Mouse (Mus musculus) forebrain, embryonic 16.5 days (tissue): ENCODE results near the gene Zbtb34. TPM values are rescaled to one million over a fixed set of nuclear protein-coding genes. Genes with fewer than 3 reads are reported as not detected.

Experiments
- ATAC-seq: fragments of 200-750 bp; cut with Nextera tagmentation; 2 replicates; pipeline ENCODE4 v1.8.0; 2017; ENCODE audit warnings: mild to moderate bottlenecking, moderate library complexity
- H3K27ac ChIP-seq: fragments of 300-500 bp; sonication (generic); 2 replicates; pipeline ENCODE4 v1.5.1; 2014; ENCODE audit warnings: low read length, control low read depth
- H3K27me3 ChIP-seq: fragments of 300-500 bp; sonication (generic); replicated peaks from 2 replicates; pipeline ENCODE4 v1.6.1; 2014; ENCODE audit warnings: low read length; ENCODE audit not compliant: control insufficient read depth, insufficient read depth
- H3K36me3 ChIP-seq: fragments of 300-500 bp; sonication (generic); 2 replicates; pipeline ENCODE4 v1.6.1; 2014; ENCODE audit not compliant: control insufficient read depth, insufficient read depth
- H3K4me1 ChIP-seq: fragments of 300-500 bp; sonication (generic); replicated peaks from 2 replicates; pipeline ENCODE4 v1.6.1; 2014; ENCODE audit warnings: low read length; ENCODE audit not compliant: control insufficient read depth, insufficient read depth
- H3K4me2 ChIP-seq: fragments of 300-500 bp; sonication (generic); 2 replicates; pipeline ENCODE4 v1.6.1; 2014; ENCODE audit warnings: mild to moderate bottlenecking, low read length, control low read depth
- H3K4me3 ChIP-seq: fragments of 300-500 bp; sonication (generic); replicated peaks from 2 replicates; pipeline ENCODE4 v1.5.1; 2014; ENCODE audit warnings: mild to moderate bottlenecking, low read length, control low read depth
- H3K9ac ChIP-seq: fragments of 300-500 bp; sonication (generic); replicated peaks from 2 replicates; pipeline ENCODE4 v1.6.1; 2014; ENCODE audit warnings: low read depth, low read length, control low read depth
- H3K9me3 ChIP-seq: fragments of 300-500 bp; sonication (generic); 2 replicates; pipeline ENCODE4 v1.6.1; 2016; ENCODE audit warnings: low read length; ENCODE audit not compliant: control insufficient read depth
- WGBS: fragments of 180-500 bp; shearing (Covaris S2); extraction: QIAGEN DNeasy Blood & Tissue Kit; methylation state at CpG from one replicate; pipeline ENCODE4 v1.1.7; 2014; 5-methylcytosine and 5-hydroxymethylcytosine counted together
- polyA plus RNA-seq: library from polyadenylated mRNA; unstranded; fragments of >200 nt; fragmentation: Nextera tagmentation; extraction: Ambion mirVana; gene quantifications from 2 replicates; pipeline ENCODE4 v1.2.1, GENCODE M21; 2015

Zbtb34 gene
- polyA plus RNA-seq, 1 experiment from 2014 or later, result 10.1 TPM

DNA sequence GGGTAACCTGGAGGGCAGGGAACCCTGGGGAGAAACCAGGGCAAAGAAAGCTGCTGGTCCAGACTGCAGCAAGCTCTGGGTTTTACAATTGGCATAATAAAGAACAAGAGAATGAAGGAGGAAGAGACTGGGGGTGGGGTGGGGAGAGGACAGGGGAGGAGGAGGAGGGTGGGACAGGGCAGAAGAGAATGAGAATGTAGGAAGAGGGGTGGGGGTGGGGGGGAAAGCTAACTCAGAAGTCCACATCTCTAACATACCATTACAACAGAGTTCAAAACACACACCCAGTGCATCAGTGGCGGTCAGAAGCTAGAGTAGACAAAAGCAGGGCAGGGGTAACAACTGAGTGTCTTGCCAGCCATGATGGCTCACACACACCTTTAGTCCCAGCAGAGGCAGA, 29.9 kb upstream of the Zbtb34 start:
- 100% methylated on average over 1 of the region's 1 CpGs for WGBS
- H3K4me3 ChIP-seq, result no peak overlapping the region
- H3K36me3 ChIP-seq, result peaks cover 8% of the 10 kb centered on the region
- no peak overlapping the region for H3K4me2 ChIP-seq
- no peaks in the 10 kb centered on the region for H3K9me3 ChIP-seq
- peaks cover 13% of the 10 kb centered on the region for H3K4me1 ChIP-seq
- no peaks in the 10 kb centered on the region for H3K27me3 ChIP-seq
- ATAC-seq, result no peak
- H3K27ac ChIP-seq, result no peak overlapping the region
- H3K9ac ChIP-seq, result no peak overlapping the region

DNA sequence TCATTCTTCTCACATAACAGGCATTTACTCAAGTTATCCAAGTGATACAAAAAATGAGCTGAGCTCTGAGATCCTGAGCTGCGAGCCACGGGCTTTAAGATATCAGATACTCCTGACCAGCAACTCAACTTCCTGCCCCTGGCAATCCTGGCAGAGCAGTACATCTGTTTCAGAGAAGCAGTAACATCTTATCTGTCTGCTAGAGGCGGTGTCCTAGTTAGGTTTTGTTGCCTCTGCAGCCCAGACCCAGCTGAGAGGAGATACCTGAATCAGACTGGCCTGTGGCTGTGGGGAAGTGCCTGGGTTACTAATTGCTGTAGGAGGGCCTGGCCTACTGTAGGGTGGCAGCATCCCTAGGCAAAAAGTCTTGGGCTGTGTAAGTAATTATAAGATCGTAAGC, 28.5 kb upstream of the Zbtb34 start:
- no peak overlapping the region for H3K27ac ChIP-seq
- no peaks in the 10 kb centered on the region for H3K9me3 ChIP-seq
- no peak for ATAC-seq
- H3K4me1 ChIP-seq, result no peaks in the 10 kb centered on the region; the same call in 1 of the 2 replicates
- H3K36me3 ChIP-seq, result peaks cover 8% of the 10 kb centered on the region
- H3K4me2 ChIP-seq, result no peak overlapping the region
- 92% methylated on average over 4 of the region's 4 CpGs for WGBS
- no peak overlapping the region for H3K9ac ChIP-seq
- H3K27me3 ChIP-seq, result no peaks in the 10 kb centered on the region
- no peak overlapping the region for H3K4me3 ChIP-seq

DNA sequence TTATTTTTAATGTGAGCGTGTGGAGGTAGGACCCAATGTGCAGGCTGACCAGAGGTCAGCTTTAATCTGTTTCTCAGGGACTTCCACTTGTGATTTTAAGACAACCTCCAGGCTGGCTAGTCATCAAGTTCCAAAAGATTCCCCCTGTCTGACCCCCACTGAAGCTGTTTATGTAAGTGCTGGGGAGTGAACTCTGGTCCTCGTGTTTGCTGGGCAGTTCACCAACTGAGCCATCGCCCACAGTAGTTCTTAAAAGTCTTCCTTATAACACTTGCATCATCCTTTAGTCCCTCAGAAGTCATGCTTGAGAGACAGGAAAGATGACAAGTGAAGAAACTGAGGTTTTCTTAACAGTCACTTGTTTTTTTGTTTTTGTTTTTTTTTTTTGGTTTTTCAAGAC, 25.6 kb upstream of the Zbtb34 start:
- Histone ChIP-seq H3K4me3 (no peak overlapping the region), H3K4me1 (peaks cover 17% of the 10 kb centered on the region), H3K4me2 (no peak overlapping the region), H3K9ac (no peak overlapping the region), H3K27ac (no peak overlapping the region), H3K9me3 (no peaks in the 10 kb centered on the region), H3K36me3 (peaks cover 20% of the 10 kb centered on the region), H3K27me3 (no peaks in the 10 kb centered on the region)
- WGBS, result 86% methylated on average over 3 of the region's 3 CpGs
- ATAC-seq, result no peak

DNA sequence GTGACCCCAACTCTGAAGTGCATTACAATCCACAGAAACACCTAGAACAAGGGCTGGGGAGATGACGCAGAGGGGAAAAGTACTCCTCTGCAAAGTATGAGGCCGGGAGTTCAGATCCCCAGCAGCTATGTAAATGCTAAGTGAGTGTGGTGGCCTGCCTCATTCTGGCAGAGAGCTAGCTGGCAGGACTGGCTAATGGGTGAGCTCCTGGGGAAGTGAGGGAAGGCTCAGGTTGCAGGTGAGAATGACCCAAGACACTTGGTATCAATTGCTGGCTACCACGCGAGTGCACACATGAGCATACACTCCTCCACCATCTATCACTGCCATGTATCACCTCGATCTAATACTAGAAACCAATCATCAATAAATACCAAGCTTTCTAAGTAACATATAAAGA, 25.1 kb upstream of the Zbtb34 start:
- Histone ChIP-seq H3K9ac (no peak overlapping the region), H3K4me1 (peaks cover 17% of the 10 kb centered on the region), H3K27me3 (no peaks in the 10 kb centered on the region), H3K4me3 (no peak overlapping the region), H3K36me3 (peaks cover 21% of the 10 kb centered on the region), H3K27ac (no peak overlapping the region), H3K4me2 (no peak overlapping the region), H3K9me3 (no peaks in the 10 kb centered on the region)
- 95% methylated on average over 5 of the region's 5 CpGs for whole genome bisulfite sequencing
- ATAC-seq, result no peak

DNA sequence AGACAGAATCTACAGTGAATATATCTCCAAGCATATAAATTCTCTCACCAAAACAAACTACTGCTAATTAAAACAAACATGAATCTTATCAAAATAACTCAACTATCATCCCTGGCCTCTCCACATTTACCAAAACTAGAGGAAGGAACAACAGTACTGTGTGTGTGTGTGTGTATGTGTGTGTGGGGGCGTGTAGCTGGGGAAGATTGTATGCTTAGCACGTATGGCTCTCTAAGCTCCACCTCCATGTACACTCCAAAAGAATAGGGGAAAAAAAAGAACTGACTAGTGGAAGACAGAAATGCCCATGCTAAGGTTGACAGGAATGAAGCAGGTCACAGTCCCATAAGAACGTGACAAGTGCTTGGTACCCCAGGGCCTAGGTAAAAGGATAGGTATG, 24.2 kb upstream of the Zbtb34 start:
- H3K27ac ChIP-seq, result no peak overlapping the region
- no peak overlapping the region for H3K4me3 ChIP-seq
- ATAC-seq, result no peak
- WGBS, result 85% methylated on average over 3 of the region's 3 CpGs
- peaks cover 17% of the 10 kb centered on the region for H3K4me1 ChIP-seq
- no peaks in the 10 kb centered on the region for H3K27me3 ChIP-seq
- H3K36me3 ChIP-seq, result peaks cover 27% of the 10 kb centered on the region
- no peak overlapping the region for H3K9ac ChIP-seq
- no peaks in the 10 kb centered on the region for H3K9me3 ChIP-seq
- no peak overlapping the region for H3K4me2 ChIP-seq

DNA sequence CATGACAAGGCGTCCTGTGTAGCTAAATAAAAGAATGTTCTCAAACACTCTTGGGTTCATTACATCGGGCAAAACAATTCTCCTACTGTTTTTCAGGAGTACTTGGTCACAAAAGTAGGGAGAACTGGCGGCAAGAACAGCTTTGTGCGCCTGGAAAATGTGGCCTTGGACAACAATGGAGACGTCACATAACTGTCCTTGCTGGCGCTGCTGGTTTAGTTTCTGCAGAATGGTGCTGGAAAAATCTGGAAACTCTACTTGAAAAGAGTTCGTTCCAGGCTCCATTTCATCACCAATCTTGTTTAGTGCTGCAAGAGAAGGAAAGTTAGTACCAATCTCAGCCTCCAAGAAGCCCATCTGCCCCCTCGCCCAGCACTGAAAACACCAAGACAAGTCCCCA, 23.7 kb upstream of the Zbtb34 start:
- 77% methylated on average over 8 of the region's 8 CpGs for WGBS

DNA sequence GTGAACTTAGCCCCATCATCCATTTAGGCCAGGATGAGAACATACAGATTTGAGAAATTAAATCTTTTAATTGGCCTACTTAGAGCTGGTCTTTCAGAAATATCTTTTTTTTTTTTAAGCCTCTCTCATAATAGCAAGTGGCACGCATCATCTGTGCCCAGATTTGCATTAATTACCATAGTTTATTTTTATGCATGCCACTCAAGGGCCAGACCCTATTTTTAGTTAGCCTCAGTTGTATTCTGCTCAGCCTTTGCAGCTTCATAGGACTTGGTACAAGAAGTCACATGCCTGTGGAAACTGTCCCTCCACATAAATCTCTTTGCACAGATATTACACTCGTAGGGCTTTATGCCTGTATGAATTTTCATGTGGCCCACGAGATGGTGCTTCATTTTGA, 22.4 kb upstream of the Zbtb34 start:
- 72% methylated on average over 3 of the region's 3 CpGs for WGBS
- 0 out of 2 replicates have a peak, but pooled peaks have one; percentile 43 for ATAC-seq
- Histone ChIP-seq H3K9me3 (no peaks in the 10 kb centered on the region), H3K36me3 (peaks cover 24% of the 10 kb centered on the region), H3K9ac (no peak overlapping the region), H3K27ac (peak overlapping the region; percentile 73), H3K4me2 (no peak overlapping the region), H3K27me3 (no peaks in the 10 kb centered on the region), H3K4me1 (peaks cover 17% of the 10 kb centered on the region), H3K4me3 (no peak overlapping the region)

More for the DNA sequence above, 23.7 kb upstream of the Zbtb34 start:
- Histone ChIP-seq H3K4me3 (no peak overlapping the region), H3K9me3 (no peaks in the 10 kb centered on the region), H3K27me3 (no peaks in the 10 kb centered on the region), H3K27ac (no peak overlapping the region), H3K9ac (no peak overlapping the region), H3K4me1 (peaks cover 17% of the 10 kb centered on the region), H3K4me2 (no peak overlapping the region), H3K36me3 (peaks cover 25% of the 10 kb centered on the region)
- ATAC-seq, result no peak

DNA sequence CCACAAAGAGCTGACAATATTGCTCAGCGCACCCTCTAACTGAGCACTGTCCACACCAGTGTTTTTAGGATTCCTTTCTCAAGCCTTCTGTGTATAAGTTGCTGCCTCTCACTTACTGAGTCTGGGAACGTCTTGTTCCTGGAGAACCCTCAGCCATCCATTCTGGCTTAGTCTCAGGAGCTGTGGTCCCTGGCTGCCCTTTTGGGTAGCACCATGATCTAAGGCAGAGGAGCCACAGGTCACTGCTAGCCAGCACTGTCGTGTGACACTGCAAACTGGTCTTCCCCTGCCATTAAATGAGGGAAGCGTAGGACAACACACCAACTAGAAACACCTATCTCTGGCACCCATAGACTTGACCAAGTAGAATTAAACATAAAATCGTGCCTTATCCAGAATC, 21.6 kb upstream of the Zbtb34 start:
- peaks cover 17% of the 10 kb centered on the region for H3K4me1 ChIP-seq
- no peak for ATAC-seq
- no peaks in the 10 kb centered on the region for H3K27me3 ChIP-seq
- H3K4me2 ChIP-seq, result no peak overlapping the region
- no peaks in the 10 kb centered on the region for H3K9me3 ChIP-seq
- 91% methylated on average over 5 of the region's 5 CpGs for WGBS
- H3K27ac ChIP-seq, result no peak overlapping the region; the same call in 1 of the 2 replicates
- H3K4me3 ChIP-seq, result no peak overlapping the region
- peaks cover 24% of the 10 kb centered on the region for H3K36me3 ChIP-seq
- H3K9ac ChIP-seq, result no peak overlapping the region

DNA sequence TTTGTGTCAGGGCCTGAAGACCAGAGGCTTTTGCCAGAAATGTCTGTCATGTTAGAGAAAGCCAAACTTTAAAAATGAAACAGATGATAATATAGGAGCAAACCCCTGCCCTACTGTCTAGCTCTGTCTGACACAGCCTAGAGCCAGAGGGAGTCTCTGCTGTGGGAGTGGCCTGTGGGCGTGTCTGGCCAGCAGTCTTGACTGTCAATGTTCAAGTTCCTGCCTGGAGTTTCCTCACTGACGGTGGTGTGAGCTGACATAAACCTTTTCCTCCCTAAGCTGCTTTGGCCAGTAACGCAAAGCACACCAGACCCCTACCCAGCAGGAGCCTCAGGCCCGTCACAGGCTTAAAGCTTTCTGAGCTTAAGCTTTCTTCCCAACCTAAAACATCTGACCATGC, 21.0 kb upstream of the Zbtb34 start:
- Histone ChIP-seq H3K27ac (no peak overlapping the region), H3K4me3 (no peak overlapping the region), H3K4me2 (no peak overlapping the region), H3K27me3 (no peaks in the 10 kb centered on the region), H3K9ac (no peak overlapping the region), H3K36me3 (peaks cover 24% of the 10 kb centered on the region), H3K4me1 (peaks cover 17% of the 10 kb centered on the region), H3K9me3 (no peaks in the 10 kb centered on the region)
- ATAC-seq, result no peak
- WGBS, result 54% methylated on average over 4 of the region's 4 CpGs
